Mouse (Mus musculus) intestine, postnatal 0 days (tissue): ENCODE measurements around the gene Fam240a. TPM values are rescaled to one million over a fixed set of nuclear protein-coding genes. Genes with fewer than 3 reads are reported as not detected.

ENCODE experiments used
- ATAC-seq: fragments of 200-750 bp; cut with Nextera tagmentation; 2 replicates; pipeline ENCODE4 v1.8.0; 2017; ENCODE audit warnings: mild to moderate bottlenecking, moderate TSS enrichment, moderate library complexity
- H3K27ac ChIP-seq: fragments of 300-500 bp; sonication (generic); 2 replicates; pipeline ENCODE4 v1.5.1; 2014; ENCODE audit warnings: mild to moderate bottlenecking, low read depth, low read length, moderate library complexity
- H3K27me3 ChIP-seq: fragments of 300-500 bp; sonication (generic); replicated peaks from 2 replicates; pipeline ENCODE4 v1.6.1; 2014; ENCODE audit warnings: low read length, mixed read lengths; ENCODE audit not compliant: control insufficient read depth, insufficient read depth
- H3K36me3 ChIP-seq: fragments of 300-500 bp; sonication (generic); 2 replicates; pipeline ENCODE4 v1.6.1; 2014; ENCODE audit warnings: mild to moderate bottlenecking, moderate library complexity; ENCODE audit not compliant: control insufficient read depth, insufficient read depth
- H3K4me1 ChIP-seq: fragments of 300-500 bp; sonication (generic); replicated peaks from 2 replicates; pipeline ENCODE4 v1.6.1; 2014; ENCODE audit warnings: antibody characterized with exemption, low read length, mixed read lengths; ENCODE audit not compliant: control insufficient read depth, insufficient read depth
- H3K4me2 ChIP-seq: fragments of 300-500 bp; sonication (generic); replicated peaks from 2 replicates; pipeline ENCODE4 v1.6.1; 2014; ENCODE audit warnings: low read depth, mild to moderate bottlenecking, moderate library complexity
- H3K4me3 ChIP-seq: fragments of 300-500 bp; sonication (generic); 2 replicates; pipeline ENCODE4 v1.5.1; 2014; ENCODE audit warnings: low read depth, low read length
- H3K9ac ChIP-seq: fragments of 300-500 bp; sonication (generic); 2 replicates; pipeline ENCODE4 v1.6.1; 2014; ENCODE audit warnings: mild to moderate bottlenecking, low read depth, low read length
- H3K9me3 ChIP-seq: fragments of 300-500 bp; sonication (generic); 2 replicates; pipeline ENCODE4 v1.6.1; 2016; ENCODE audit warnings: mixed run types; ENCODE audit not compliant: control insufficient read depth
- CTCF ChIP-seq: sonication (generic); IDR thresholded peaks from 2 replicates; pipeline ENCODE4 v1.5.1; 2016; ENCODE audit warnings: low read depth, mild to moderate bottlenecking, control low read depth, antibody characterized with exemption, moderate library complexity
- WGBS: fragments of 180-500 bp; shearing (Covaris S2); extraction: QIAGEN DNeasy Blood & Tissue Kit; methylation state at CpG from one replicate; pipeline ENCODE4 v1.1.7; 2014; 5-methylcytosine and 5-hydroxymethylcytosine counted together
- polyA plus RNA-seq: library from polyadenylated mRNA; unstranded; fragments of >200 nt; fragmentation: Nextera tagmentation; extraction: Ambion mirVana; gene quantifications from 2 replicates; pipeline ENCODE4 v1.2.1, GENCODE M21; 2015

Gene Fam240a
- polyA plus RNA-seq, 1 experiment from 2014 or later: not detected

DNA sequence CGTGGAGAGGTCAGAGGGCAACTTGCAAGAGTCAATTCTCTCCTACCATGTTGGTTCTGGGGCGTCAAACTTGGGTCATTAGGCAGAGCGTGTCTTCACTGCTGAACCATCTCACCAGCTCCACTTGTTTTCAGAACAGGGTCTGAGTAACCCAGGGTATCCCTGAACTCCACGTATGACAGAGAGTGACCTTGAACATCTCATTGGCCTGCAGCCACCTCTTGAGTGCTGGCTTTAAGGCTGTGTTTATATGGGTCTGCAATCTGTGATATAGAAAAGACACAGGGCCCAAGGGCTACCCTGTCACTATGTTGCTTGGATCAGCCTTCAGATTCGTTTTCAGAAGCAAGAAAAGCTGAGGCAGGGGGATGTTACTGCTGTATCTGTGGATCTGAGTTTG is 43.0 kb upstream of the Fam240a start:
- Histone ChIP-seq H3K9ac (no peak overlapping the region), H3K4me3 (no peak overlapping the region), H3K9me3 (no peaks in the 10 kb centered on the region), H3K27me3 (0 out of 2 replicates have a peak, but pooled peaks cover 6% of the 10 kb centered on the region), H3K27ac (no peak overlapping the region), H3K4me1 (no peaks in the 10 kb centered on the region), H3K4me2 (no peak overlapping the region), H3K36me3 (no peaks in the 10 kb centered on the region)
- no peak for ATAC-seq
- 74% methylated on average over 5 of the region's 5 CpGs for WGBS
- TF ChIP-seq CTCF: no peak

DNA sequence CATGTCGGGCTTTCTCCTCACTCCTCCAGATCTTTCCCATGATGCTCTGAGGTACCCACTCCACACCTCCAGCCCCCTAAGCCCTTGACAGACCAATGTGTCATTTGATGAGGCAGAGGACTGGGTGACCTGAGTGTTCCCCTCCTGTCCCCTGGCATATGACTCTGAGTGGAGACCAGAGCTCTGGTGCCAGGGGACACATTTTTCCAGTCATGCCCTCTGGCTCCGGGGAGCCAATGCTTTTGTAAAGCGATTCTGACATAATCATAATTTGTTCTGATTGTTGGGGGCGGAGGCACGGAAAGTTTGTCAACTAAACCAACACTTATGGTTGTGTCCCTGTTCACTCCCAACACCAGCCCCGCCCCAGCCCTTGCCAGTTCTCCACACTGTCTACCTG is 39.3 kb upstream of the Fam240a start:
- TF ChIP-seq CTCF: no peak
- ATAC-seq: no peak
- H3K27me3 ChIP-seq: peaks cover 9% of the 10 kb centered on the region; the same call in 1 of the 2 replicates
- H3K4me1 ChIP-seq: no peaks in the 10 kb centered on the region
- H3K36me3 ChIP-seq: no peaks in the 10 kb centered on the region
- no peak overlapping the region for H3K4me2 ChIP-seq
- no peak overlapping the region for H3K27ac ChIP-seq
- H3K9me3 ChIP-seq: no peaks in the 10 kb centered on the region
- no peak overlapping the region for H3K9ac ChIP-seq
- no peak overlapping the region for H3K4me3 ChIP-seq
- WGBS: 90% methylated on average over 6 of the region's 6 CpGs

DNA sequence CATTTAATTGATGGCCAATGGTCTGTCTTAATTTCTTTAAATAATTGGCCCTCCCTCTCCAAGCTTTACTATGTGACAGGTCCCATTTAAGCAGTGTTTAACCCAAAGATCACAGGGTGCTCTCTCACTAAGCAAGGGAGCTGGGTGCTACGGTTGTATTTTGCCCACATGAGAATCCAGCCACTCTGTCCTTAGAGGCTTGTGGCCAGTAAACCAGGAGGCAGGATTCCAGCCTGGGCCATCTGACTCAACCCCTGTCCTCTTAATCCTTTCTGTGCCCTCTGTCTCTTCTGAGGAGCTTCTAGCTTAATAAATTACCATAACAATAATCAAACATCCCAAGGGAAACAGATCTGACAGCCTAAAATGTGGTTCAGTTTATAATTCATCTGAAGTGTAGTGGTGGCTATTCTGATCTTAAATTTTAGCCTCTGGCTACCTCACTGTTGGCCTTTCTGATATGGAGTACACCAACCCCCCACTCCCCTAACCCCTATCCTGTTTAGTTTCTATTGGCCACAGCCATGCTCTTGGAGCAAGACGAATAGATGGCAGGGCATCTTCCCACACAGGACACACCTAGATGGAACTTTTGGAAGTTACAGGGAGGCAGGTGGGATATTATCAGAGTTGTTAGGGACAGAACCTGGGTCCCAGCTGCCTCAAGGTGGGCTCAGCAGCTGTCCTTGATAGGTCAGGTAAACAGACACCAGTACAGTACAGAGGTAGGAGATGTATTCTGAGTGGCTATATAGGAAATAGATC is 38.2 kb upstream of the Fam240a start:
- no peaks in the 10 kb centered on the region for H3K9me3 ChIP-seq
- TF ChIP-seq CTCF: no peak
- WGBS: 55% methylated on average over 2 of the region's 2 CpGs
- no peaks in the 10 kb centered on the region for H3K4me1 ChIP-seq
- no peak overlapping the region for H3K4me3 ChIP-seq
- no peak overlapping the region for H3K4me2 ChIP-seq
- no peaks in the 10 kb centered on the region for H3K36me3 ChIP-seq
- no peak overlapping the region for H3K27ac ChIP-seq
- H3K9ac ChIP-seq: no peak overlapping the region
- ATAC-seq: no peak
- peaks cover 9% of the 10 kb centered on the region; the same call in 1 of the 2 replicates for H3K27me3 ChIP-seq

DNA sequence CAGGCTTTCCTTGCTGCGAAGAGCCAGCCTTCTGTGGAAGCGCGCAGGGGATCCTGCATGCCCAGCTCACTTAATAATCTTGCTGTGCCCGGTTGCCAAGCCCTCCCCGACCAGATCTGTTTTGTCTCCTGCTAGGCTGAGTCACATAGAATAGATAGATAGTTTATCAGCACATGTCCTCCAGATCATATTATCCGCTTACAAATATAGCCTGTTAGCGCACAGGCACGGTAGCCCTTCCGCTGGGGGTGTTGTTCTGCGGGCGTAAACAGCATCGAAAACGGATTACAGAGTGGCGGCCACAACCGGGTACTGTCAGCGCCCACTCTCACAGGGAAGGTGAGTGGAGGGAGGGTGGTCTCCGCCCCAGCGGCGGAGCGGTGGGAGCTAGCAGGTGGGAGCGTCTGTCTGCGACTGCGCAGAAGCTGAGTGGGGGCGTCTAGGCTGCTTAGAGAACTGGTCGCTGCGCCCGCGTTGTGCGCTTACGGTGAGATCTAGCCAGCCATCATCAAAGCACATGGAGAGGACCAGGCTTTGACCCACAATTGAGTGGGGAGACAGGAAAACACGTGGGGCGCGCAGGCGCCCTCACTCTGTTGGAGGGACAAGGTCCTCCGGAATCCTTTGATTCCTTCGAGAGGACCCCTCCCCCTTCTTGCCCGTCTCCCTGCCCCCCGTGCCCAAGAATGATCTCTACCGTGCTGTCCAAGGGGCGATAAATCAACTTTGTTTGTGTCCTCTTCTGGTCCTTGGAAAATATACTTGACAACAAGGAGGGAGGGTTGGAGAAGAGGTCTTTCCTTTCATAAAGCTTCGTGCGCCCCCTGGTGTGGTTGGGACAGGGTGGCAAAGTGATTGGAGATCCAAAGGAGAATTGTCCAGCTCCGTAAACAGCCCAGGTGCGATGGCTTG is 37.1 kb upstream of the Fam240a start:
- Histone ChIP-seq H3K9me3 (no peaks in the 10 kb centered on the region), H3K4me3 (peak overlapping the region; percentile 44), H3K36me3 (no peaks in the 10 kb centered on the region), H3K9ac (no peak overlapping the region), H3K27me3 (peaks cover 9% of the 10 kb centered on the region; the same call in 1 of the 2 replicates), H3K4me2 (peak overlapping the region; percentile 85), H3K4me1 (no peaks in the 10 kb centered on the region), H3K27ac (no peak overlapping the region)
- ATAC-seq: peak; percentile 28; the same call in 1 of the 2 replicates
- peak; percentile 76 for TF ChIP-seq CTCF
- WGBS: 2% methylated on average over 44 of the region's 44 CpGs

DNA sequence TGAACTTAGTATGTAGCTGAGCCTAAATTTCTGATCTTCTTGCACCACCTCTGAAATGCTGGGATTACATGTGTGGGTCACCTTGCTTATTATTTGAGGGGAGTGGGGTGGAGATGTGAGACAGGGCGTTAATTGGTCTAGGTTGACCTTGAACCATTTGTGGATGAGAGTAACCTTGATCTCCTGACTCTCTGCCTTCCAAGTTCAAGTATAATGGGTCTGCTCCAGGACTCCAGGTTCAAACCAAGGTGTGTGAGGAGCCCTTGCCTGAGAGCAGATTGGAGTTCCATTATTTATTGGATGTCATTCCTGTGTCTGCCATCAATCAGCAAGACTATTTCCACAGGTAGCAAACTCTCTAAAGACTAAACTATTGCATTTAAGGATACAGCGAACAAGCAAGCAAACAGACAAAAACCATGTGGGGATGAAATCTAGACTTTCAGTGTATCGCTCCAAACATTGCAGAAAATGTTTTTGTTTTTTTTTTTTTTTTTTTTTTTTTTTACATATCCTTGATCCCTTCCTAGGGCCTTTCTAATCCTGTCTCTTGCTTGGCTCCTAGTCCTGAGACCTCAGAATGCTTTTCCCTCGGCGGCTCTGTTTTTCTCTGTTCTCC is 36.4 kb upstream of the Fam240a start:
- 49% methylated on average over 5 of the region's 5 CpGs for WGBS
- ATAC-seq: no peak
- no peaks in the 10 kb centered on the region for H3K36me3 ChIP-seq

DNA sequence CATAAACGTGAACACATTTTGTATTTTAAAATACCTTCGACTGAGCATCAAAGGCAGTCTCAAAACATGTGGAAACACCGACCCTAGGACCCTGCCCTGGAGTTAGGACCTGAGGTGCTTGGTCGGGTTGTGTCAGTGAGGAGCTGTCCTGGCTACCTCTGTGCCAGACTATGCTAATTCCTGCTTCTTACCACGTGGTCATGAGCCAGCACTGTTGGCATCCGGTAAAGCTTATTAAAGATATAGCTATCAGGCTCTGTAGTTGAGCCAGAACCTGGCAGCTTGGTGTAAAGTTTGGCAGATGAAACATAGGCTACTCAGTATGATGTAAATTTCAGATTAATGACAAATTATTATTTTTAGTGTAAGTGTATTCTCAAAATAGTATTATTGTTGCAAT is 35.7 kb upstream of the Fam240a start:
- H3K27me3 ChIP-seq: peaks cover 9% of the 10 kb centered on the region; the same call in 1 of the 2 replicates
- TF ChIP-seq CTCF: no peak
- no peaks in the 10 kb centered on the region for H3K9me3 ChIP-seq
- no peak overlapping the region for H3K4me3 ChIP-seq
- no peaks in the 10 kb centered on the region for H3K36me3 ChIP-seq
- H3K4me1 ChIP-seq: no peaks in the 10 kb centered on the region
- H3K9ac ChIP-seq: no peak overlapping the region
- ATAC-seq: no peak
- no peak overlapping the region for H3K4me2 ChIP-seq
- WGBS: 60% methylated on average over 6 of the region's 6 CpGs
- H3K27ac ChIP-seq: no peak overlapping the region

More for the DNA sequence above, 36.4 kb upstream of the Fam240a start:
- H3K27ac ChIP-seq: no peak overlapping the region
- no peaks in the 10 kb centered on the region for H3K4me1 ChIP-seq
- no peak for TF ChIP-seq CTCF
- H3K9ac ChIP-seq: no peak overlapping the region
- H3K4me3 ChIP-seq: no peak overlapping the region
- H3K27me3 ChIP-seq: peaks cover 9% of the 10 kb centered on the region; the same call in 1 of the 2 replicates
- no peaks in the 10 kb centered on the region for H3K9me3 ChIP-seq
- H3K4me2 ChIP-seq: peak overlapping the region; percentile 85
